Mouse (Mus musculus) kidney, postnatal 14 days (tissue): ENCODE results near the gene Tmem242.

Experiments used
- DNase-seq: peaks from one replicate; pipeline ENCODE4 v3.0.0; 2022; ENCODE audit warnings: mixed read lengths

The Tmem242 gene

DNA sequence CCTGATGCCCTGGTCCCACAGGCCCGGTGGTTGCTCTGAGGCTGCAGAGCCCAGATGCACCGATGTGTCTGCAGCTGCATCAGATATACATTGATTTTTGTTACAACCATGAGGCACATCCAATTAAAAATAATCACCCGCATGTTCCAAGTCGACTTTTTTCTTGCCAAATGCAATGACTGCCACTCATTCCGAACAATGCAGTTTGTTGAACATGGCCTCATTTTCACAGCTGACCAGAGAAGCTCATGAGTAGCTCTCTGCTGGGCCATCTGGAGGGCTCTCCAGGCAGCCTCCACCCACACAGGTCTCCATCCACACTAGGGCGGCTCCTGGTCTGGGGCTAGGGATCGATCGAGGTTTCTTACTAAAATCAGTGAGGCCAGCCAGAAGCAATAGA is 67.1 kb downstream of the Tmem242 start:
- no peak for DNase-seq

GRCm38 (mm10) chr17:5371521-5371920 is 68.5 kb downstream of the Tmem242 start:
- no peak for DNase-seq

DNA sequence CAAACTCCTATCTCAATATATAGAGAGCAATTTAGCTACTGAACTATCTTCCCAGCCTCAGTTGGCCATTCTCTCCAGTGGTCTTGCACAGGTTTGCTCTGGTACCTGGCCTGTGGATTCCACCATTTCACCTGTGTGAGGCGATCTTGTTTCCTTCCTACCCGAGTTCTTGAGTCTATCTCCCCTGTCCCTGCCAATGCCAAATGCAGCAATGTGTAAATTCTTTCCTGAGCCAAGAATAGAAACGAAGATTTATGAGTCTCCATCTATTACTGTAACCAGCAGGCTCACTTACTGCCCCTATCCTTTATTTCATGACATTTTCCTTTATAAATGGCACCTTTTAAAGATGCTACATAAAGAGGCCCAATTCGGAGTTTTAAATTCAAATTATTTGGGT is 69.0 kb downstream of the Tmem242 start:
- no peak for DNase-seq

- DNase-seq: no peak
Observed at GRCm38 (mm10) chr17:5365992-5366398, 74.1 kb downstream of the Tmem242 start.
